Comparison of ENCODE assay signal across 7 mouse cellular contexts in the genomic region with DNA sequence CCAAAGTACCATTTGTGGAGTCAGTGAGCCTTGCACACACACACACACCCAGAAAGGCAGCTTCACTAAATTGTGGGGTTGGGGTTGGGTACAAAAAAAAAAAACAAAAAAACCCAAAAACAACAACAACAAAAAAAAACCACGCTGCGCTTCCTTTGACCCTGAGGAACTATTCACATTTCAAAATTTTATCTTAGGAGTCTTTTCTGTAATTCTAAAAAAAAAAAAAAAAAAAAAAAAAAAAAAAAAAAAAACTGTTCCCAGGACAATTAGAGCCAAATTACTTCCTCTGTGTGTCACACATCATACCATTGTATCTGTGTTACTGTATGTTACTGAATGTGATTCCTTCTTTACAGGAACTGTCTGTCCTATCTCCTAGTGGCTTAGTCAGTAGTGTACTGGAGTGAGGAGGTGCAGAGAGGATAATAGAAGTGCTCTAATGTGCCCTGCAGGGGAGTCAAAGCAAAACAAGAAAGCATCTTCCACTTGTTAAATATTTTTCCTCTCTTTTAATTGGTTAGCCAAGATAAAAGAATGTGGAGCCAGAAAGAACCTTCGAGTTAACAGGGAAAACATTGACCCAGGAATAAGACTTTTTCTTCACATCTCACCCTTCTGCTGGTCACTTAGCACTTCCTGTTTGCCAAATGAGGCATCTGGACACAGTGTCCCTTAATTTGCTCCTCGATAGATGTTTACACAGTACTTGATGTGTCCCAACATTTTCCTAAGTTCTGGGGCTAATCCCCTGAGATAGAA. TPM values are rescaled to one million over a fixed set of nuclear protein-coding genes. Genes with fewer than 3 reads are reported as not detected.
DNase-seq lines count a peak whose midpoint lies in the region; ATAC-seq and TF ChIP-seq lines count a peak whose summit lies in the region.

No protein-coding gene starts in this region.

- no peak for ATAC-seq in forebrain, embryonic 11.5 days (replicated peaks; ENCODE audit: low FRiP score)
- ATAC-seq in kidney, postnatal 0 days (replicated peaks; ENCODE audit: low FRiP score, low read depth) = no peak
- ATAC-seq in neural tube, embryonic 13.5 days (ENCODE audit: low read depth) = no peak

- no peaks in the 10 kb centered on the region; the same call in 1 of the 2 replicates for H3K36me3 ChIP-seq in forebrain, embryonic 11.5 days (ENCODE audit: control insufficient read depth, insufficient read depth, low read length)
- H3K36me3 ChIP-seq in kidney, postnatal 0 days (ENCODE audit: insufficient read depth, low read length) = no peaks in the 10 kb centered on the region
- no peaks in the 10 kb centered on the region for H3K36me3 ChIP-seq in neural tube, embryonic 13.5 days

- peaks cover 7% of the 10 kb centered on the region; the same call in 1 of the 2 replicates for H3K4me1 ChIP-seq in forebrain, embryonic 11.5 days (replicated peaks; ENCODE audit: control insufficient read depth, insufficient read depth, low read length)
- H3K4me1 ChIP-seq in kidney, postnatal 0 days (replicated peaks; ENCODE audit: insufficient read depth, low read length) = peaks cover 13% of the 10 kb centered on the region
- H3K4me1 ChIP-seq in neural tube, embryonic 13.5 days (replicated peaks) = peaks cover 37% of the 10 kb centered on the region

- H3K27ac ChIP-seq in forebrain, embryonic 11.5 days (ENCODE audit: low read depth, low read length) = peak overlapping the region; percentile 98
- H3K27ac ChIP-seq in kidney, postnatal 0 days = peak overlapping the region; percentile 99
- H3K27ac ChIP-seq in neural tube, embryonic 13.5 days (replicated peaks) = peak overlapping the region; percentile 100

- DNase-seq in 416B (ENCODE audit: low read depth) = peak; percentile 44
- DNase-seq in CD4-positive helper T cell, adult 2 months (ENCODE audit: low read depth, low spot score) = peak; percentile 22
- no peak for DNase-seq in forebrain, embryonic 11.5 days (ENCODE audit: low spot score)
- DNase-seq in kidney, postnatal 0 days (ENCODE audit: low spot score) = peak; percentile 64
- DNase-seq in yolk sac, embryonic 10.5 days (ENCODE audit: low spot score) = no peak
- DNase-seq in gastrocnemius, postnatal 10 days = no peak

- WGBS in forebrain, embryonic 11.5 days = 38% methylated on average over 4 of the region's 4 CpGs
- WGBS in kidney, postnatal 0 days = 13% methylated on average over 4 of the region's 4 CpGs
- WGBS in neural tube, embryonic 13.5 days = 34% methylated on average over 4 of the region's 4 CpGs

- H3K27me3 ChIP-seq in forebrain, embryonic 11.5 days (ENCODE audit: control insufficient read depth, insufficient read depth, low read length) = no peaks in the 10 kb centered on the region
- no peaks in the 10 kb centered on the region for H3K27me3 ChIP-seq in kidney, postnatal 0 days (ENCODE audit: insufficient read depth, low read length)
- H3K27me3 ChIP-seq in neural tube, embryonic 13.5 days = no peaks in the 10 kb centered on the region

- H3K9ac ChIP-seq in forebrain, embryonic 11.5 days (ENCODE audit: low read length) = peak overlapping the region; percentile 99
- peak overlapping the region; percentile 94 for H3K9ac ChIP-seq in kidney, postnatal 0 days (ENCODE audit: low read depth, low read length)
- peak overlapping the region; percentile 99 for H3K9ac ChIP-seq in neural tube, embryonic 13.5 days

- TF ChIP-seq CTCF in kidney, postnatal 0 days (IDR thresholded peaks at IDR 0.05; ENCODE audit: low read depth) = no peak

- H3K4me2 ChIP-seq in forebrain, embryonic 11.5 days (ENCODE audit: low read depth, low read length, severe bottlenecking) = peak overlapping the region; percentile 76
- H3K4me2 ChIP-seq in kidney, postnatal 0 days (ENCODE audit: low read length) = peak overlapping the region; percentile 75
- peak overlapping the region; percentile 75 for H3K4me2 ChIP-seq in neural tube, embryonic 13.5 days

- H3K9me3 ChIP-seq in forebrain, embryonic 11.5 days (ENCODE audit: control insufficient read depth, low read length) = no peaks in the 10 kb centered on the region
- H3K9me3 ChIP-seq in kidney, postnatal 0 days (replicated peaks; ENCODE audit: low read length) = no peaks in the 10 kb centered on the region
- no peaks in the 10 kb centered on the region for H3K9me3 ChIP-seq in neural tube, embryonic 13.5 days

- peak overlapping the region; percentile 96 for H3K4me3 ChIP-seq in forebrain, embryonic 11.5 days (ENCODE audit: low read depth, low read length)
- peak overlapping the region; percentile 93 for H3K4me3 ChIP-seq in kidney, postnatal 0 days (replicated peaks; ENCODE audit: low read depth, low read length)
- H3K4me3 ChIP-seq in neural tube, embryonic 13.5 days = peak overlapping the region; percentile 97

RNA-seq across cellular contexts. Expression of a gene that starts 1.5 kb away (rescaled TPM):
- 64.8 and 73.5 TPM in 2 replicates for polyA plus RNA-seq in forebrain, embryonic 11.5 days (2014; fragmentation: Nextera tagmentation; extraction: Ambion mirVana)
- polyA plus RNA-seq in kidney, postnatal 0 days (2015; fragmentation: Nextera tagmentation; extraction: Ambion mirVana) = 54.1 and 58.8 TPM in 2 replicates
- polyA plus RNA-seq in neural tube, embryonic 13.5 days (2015; fragmentation: Nextera tagmentation; extraction: Ambion mirVana) = 54.9 and 59.0 TPM in 2 replicates
- total RNA-seq in gastrocnemius, postnatal 10 days (2021) = 10 to 100 TPM; 50.9 to 53.6 TPM

RNA-seq across cellular contexts. Expression of a gene that starts 8.7 kb away (rescaled TPM):
- 0.24 and 0.40 TPM in 2 replicates for polyA plus RNA-seq in forebrain, embryonic 11.5 days (2014; fragmentation: Nextera tagmentation; extraction: Ambion mirVana)
- polyA plus RNA-seq in kidney, postnatal 0 days (2015; fragmentation: Nextera tagmentation; extraction: Ambion mirVana) = 1.9 and 2.8 TPM in 2 replicates
- polyA plus RNA-seq in neural tube, embryonic 13.5 days (2015; fragmentation: Nextera tagmentation; extraction: Ambion mirVana) = 0.24 TPM in 1 of 2 replicates, not detected in the other
- total RNA-seq in gastrocnemius, postnatal 10 days (2021) = under 1 TPM; 0.21 to 0.38 TPM

RNA-seq across cellular contexts. Expression of a gene that starts 46.6 kb away (rescaled TPM):
- polyA plus RNA-seq in forebrain, embryonic 11.5 days (2014; fragmentation: Nextera tagmentation; extraction: Ambion mirVana) = 4.2 and 4.3 TPM in 2 replicates
- 0.55 and 0.59 TPM in 2 replicates for polyA plus RNA-seq in kidney, postnatal 0 days (2015; fragmentation: Nextera tagmentation; extraction: Ambion mirVana)
- polyA plus RNA-seq in neural tube, embryonic 13.5 days (2015; fragmentation: Nextera tagmentation; extraction: Ambion mirVana) = 6.1 and 6.9 TPM in 2 replicates
- 1 to 10 TPM in 1 of 2 experiments, under 1 TPM in 1; 0.90 to 1.1 TPM for total RNA-seq in gastrocnemius, postnatal 10 days (2021)

Comparison
In these comparisons a context has a peak if more than half of its experiments do, and no peak if none do; other contexts are left out.
1. DNase-seq: peak in 416B (single experiment), CD4-positive helper T cell, adult 2 months (single experiment) and kidney, postnatal 0 days (single experiment); none in forebrain, embryonic 11.5 days (single experiment), yolk sac, embryonic 10.5 days (single experiment) and gastrocnemius, postnatal 10 days (single experiment).
2. Peak in every context shown above with its lines, with median percentiles within 50 percentile points of each other: H3K27ac ChIP-seq, H3K4me2 ChIP-seq, H3K4me3 ChIP-seq and H3K9ac ChIP-seq.